Mouse (Mus musculus) frontal cortex, postnatal 10 days (tissue): ENCODE results near the gene Siah1a.

Experiments used
- DNase-seq, 2 experiments: peaks; one replicate each; pipeline ENCODE4 v3.0.0; 2022; ENCODE audit warnings: low spot score in 2 of 2, mixed read lengths in 1 of 2

Siah1a gene

GRCm38 (mm10) chr8:86745221-86745934, at the start of gene Siah1a, which contains the start of gene Gm10638:
Siah1a (minus strand) TSS chr8:86745934.
Gm10638 (plus strand) TSS chr8:86745699.
- DNase-seq, result peak; percentile 39 to 60

DNA sequence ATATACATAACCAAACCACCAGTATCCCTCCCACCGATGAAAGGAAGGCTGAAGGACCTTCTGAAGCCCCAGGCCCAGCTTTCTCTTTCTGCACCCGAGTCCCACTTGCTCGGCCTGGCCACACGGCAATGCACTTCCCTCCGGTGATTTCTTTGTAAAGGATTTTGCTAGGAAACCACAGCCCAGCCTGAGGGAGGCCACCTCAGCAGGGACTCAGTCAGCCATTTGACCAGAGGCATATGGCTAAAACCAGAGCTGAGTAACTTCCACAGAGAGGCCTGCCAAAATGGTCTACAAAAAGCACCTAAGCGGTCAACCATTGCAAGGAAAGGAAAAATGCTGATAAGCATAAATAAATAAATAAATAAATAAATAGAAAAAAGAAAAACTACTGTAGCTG, 49.0 kb upstream of the Siah1a start:
- DNase-seq, result no peak

- DNase-seq, result no peak
Measured at GRCm38 (mm10) chr8:86791542-86791941, 45.8 kb upstream of the Siah1a start.

- DNase-seq, result no peak
Measured at GRCm38 (mm10) chr8:86789576-86789975, 43.8 kb upstream of the Siah1a start.

DNA sequence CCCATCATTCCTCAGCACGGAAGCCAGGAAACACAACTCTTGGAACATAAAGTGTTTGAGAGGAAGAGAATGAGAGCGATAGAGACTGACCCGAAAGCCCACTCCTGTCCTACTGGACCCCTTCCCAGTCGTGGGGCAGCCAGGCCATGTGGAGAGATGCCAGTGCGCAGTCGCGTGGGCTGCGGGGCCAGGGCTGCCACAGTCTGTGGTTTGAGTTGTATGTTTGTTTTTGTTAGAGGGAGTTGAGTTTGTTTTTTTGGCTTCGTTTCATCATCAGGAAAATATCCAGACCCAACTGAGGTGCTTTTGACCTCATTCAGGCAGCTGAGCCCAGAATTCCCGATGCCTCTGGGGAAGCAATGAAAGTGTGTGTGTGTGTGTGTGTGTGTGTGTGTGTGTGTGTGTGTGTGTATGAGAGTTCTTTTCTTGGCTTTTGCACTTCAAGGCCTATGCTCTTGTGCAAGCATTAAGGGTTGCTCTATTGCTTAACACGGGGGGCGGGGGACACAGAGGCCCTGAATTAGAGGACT, 42.2 kb upstream of the Siah1a start:
- DNase-seq, result no peak

DNA sequence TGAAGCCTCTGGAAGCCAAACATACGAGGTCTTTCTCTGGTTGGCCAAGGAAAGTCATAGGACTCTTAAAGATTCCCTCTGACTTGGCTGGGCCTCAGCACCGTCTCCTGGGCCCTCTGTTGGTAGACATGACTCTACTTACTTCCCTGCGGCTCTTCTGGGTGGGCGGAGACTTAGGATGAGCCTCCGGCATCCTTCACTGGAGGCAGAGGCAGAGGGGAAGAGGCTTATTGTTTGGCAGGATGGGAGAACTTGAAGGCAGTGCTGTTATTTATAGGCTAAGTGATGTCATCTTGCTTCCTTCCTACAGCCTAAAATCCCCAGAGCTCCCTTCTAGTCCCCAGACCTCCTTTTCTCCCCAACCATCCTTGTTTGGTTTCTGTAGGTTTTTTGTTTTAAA, 40.8 kb upstream of the Siah1a start:
- no peak for DNase-seq

DNA sequence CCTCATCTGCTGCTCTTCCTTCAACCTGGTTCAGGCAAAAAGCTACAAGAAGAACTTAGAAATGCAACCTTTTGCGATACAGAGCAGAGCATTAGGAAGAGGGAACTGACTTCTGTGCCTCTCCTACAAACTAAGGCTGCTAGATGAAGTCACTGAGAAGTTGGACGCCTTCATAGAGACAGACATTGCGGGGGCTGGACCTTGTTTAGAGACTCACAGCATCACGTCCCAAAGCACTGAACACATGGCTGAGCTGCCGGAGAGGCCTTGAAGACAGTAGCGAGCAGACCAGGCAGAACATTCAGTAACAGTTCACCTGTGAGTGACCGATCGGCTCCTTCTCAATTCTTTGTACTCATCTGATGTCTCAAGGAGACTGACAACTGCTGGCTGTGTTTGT, 35.4 kb upstream of the Siah1a start:
- no peak for DNase-seq

GRCm38 (mm10) chr8:86779207-86779606, 33.5 kb upstream of the Siah1a start:
- no peak for DNase-seq

DNA sequence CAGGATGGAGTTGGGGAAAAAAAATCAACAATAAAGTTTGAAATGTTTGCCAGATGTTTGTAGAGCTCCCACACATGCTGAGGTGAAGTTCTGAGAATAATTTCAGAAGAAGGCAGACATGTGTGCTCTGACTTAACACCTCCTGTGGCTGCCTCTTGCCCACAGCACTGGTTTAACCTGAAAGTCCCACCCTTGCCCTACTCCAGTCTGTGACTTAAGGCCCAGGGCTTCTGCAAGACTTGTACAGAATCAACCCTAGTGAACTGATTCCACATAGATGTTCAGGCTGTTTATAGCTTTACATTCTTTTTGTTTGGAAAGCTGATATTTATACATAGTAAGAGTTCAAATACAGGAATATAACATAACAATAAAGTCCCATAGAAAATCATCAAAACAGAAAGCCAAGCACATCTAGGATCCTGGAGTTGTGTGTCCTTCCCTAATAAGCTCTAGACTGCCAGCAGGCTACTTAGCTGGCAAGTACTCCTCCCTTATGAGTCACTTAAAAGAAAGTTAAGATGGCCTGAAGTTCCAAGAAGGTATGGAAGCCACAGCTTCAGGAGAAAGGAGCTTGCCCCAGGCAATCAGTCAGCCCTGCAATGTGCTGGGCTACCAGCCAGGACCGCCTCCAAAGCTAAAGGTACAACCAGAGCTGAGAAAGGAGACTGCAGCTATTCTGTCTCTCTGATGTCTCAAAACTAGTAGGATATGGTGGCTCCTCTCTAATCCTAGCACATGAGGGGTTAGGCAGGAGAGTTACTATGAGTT, 24.4 kb upstream of the Siah1a start:
- DNase-seq, result no peak

DNA sequence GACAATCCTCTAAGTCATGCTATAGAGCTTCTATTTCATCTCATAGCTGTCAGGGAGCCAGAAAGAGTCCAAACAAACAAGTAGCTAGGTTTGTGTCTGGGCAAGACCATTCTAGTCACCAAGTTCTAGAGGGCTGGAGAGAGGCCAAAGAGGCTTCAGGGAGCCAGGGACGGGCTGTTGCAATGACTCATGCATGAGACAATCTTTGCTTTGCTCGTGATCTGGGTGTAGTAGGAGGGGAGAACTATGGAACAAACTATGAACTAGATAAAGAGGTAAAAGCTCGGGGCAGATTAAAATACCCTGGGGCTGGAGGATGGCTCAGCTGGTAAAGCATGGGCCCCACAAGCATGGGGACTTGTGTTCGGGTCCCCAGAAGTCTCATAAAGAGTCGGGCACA, 22.8 kb upstream of the Siah1a start:
- DNase-seq, result no peak

GRCm38 (mm10) chr8:86766548-86767211, 20.9 kb upstream of the Siah1a start:
- DNase-seq, result no peak

GRCm38 (mm10) chr8:86765669-86766068, 19.9 kb upstream of the Siah1a start:
- DNase-seq, result no peak

- DNase-seq, result no peak
Measured at GRCm38 (mm10) chr8:86765155-86765554, 19.4 kb upstream of the Siah1a start.

- DNase-seq, result no peak
Measured at GRCm38 (mm10) chr8:86762806-86763205, 17.1 kb upstream of the Siah1a start.

DNA sequence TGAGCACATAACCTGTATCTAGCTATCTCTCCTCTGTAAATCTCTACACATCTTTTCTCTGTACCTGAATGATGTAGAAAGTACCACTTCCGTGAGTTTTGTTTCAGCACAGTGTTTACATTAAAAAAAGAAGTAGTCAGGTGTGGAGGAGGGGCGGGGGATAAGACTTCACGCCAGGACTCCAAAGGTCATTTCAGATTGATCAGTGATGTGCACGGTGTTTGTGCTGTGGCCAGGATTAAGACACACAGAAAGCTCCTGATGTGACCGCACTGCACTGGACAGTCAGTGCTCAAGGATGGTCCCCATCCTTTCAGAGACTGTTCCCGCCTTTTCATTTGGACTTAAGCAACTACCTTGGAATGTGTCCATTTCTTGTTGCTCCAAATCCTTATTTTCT, 15.0 kb upstream of the Siah1a start:
- DNase-seq, result no peak

DNA sequence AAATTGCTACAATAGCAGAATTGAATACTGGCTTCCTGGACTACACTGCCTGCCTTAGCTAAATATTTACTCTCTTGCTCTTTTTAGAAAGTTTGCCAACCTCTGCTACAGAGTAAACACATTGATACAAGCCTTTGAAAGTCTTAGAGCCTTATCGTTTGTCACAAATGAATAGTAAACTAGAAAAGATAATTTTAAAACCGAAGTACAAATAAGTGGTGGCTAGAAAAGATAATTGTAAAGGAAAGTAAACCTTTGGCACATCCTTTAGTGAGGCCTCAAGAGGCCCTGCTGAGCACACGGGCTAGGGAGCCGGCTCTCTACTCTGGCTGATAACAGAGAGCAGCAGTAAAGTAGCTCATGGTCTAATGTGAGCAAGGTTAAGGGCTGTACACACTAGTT, 13.4 kb upstream of the Siah1a start:
- DNase-seq, result no peak

DNA sequence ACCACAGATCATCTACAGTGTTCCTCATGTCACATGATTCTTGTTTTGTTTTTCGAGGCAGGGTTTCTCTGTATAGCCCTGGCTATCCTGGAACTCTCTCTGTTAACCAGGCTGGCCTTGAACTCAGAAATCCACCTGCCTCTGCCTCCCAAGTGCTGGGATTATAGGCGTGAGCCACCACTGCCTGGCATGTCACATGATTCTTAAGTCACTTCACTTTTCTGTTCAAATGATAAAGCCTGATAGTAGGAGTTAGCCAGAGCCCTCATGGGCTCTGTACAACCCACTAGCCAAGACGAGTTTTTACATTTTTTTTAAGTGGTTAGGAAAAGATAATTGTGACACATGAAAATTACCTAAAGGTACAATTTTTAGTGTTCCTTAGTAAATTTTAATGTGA, 12.9 kb upstream of the Siah1a start:
- DNase-seq, result no peak

DNA sequence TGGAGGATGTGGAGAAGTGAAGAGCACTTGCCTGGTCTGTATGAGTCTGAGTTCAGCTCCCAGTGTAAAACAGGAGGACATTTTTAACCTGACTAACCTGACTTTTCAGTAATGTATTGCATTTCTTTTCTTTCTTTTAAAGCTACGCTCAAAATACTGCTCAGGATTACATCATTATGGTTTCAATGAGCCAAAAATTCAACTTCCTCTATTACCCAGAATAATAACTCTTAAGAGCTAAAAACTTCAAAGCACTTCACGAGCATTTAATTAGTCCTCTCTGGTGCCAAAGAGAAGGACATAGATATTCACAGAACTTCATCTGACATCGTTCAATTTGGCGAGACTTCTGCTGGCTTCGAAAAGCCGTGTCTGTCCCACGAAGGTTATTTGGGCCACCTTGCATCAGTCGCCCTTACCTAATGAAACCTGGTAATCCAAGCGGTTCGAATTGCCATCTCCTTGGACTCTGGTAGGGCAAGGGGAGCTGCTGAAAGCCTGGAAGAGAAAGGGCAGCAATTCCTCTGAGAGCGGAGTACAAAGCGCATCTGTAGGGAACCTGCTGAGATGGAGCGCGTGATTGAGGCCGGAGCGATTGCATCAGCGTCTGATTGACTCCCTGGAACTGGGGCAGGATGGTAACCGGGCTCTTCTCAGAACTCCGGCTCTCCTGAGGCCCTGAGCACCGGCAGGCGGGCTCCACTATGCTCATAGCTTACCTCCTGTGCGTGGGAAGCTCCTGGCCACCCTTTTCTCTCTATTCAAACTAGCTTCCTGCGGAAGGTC, 11.4 kb upstream of the Siah1a start:
- DNase-seq, result peak in 1 of 2 experiments; percentile 17

DNA sequence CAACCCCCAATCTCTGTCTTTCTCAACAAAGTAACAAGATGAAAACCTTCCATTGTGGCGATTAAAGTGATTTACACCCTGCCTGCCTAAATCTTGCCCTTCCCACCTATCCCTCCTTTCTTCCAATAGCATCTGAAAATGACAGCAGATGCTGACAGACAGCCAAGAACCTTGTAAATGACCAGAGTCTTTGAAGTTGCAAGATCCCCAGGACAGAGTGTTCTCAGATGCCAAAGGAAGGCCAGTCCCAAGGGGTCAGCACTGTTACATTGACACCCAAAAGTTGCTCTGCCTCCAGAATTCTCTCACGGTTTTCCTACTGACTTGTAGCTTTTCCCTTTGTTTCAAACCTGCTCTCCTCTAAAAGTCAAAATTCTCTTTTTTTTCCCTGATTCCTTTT, 4.1 kb upstream of the Siah1a start:
- DNase-seq, result no peak

- DNase-seq, result no peak
Measured at GRCm38 (mm10) chr8:86746511-86746910, 777 bp upstream of the Siah1a start.

DNA sequence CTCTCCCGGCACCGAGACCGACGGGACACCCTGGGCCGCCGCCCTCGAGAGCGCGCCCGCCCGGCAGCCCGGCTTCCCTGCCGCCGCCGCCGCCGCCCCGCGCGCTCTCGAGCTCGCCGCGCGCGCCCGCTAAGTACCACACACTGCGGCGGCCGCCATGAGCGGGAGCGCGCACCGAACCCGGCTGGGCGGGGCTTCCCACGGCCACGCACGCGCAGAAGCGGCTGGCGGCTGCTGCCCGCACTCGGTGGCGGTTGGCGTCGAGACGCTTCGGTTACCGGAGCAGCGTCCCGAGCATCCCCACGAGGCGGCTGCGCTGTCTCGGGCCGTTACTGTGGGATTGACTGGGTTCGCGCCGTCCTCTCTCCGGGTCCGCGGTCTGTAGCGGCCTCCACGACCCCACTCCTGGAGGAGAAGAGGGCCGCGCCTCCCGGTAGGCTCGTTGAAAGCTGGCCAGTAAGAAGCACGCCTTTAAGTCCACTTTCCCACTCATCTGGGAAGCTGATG, 254 bp upstream of the Siah1a start:
- peak; percentile 82 to 92 for DNase-seq
